Mouse (Mus musculus) liver, postnatal 0 days (tissue): Measurements from ENCODE around the gene Morn5. TPM values are rescaled to one million over a fixed set of nuclear protein-coding genes. Genes with fewer than 3 reads are reported as not detected.

Source experiments
- ATAC-seq: fragments of 200-750 bp; cut with Nextera tagmentation; 2 replicates; pipeline ENCODE4 v1.8.0; 2017; ENCODE audit warnings: mild to moderate bottlenecking, moderate library complexity
- DNase-seq: peaks from one replicate; pipeline ENCODE4 v3.0.0-alpha.2; 2016
- H3K27ac ChIP-seq: fragments of 300-500 bp; sonication (generic); 2 replicates; pipeline ENCODE4 v1.5.1; 2014; ENCODE audit warnings: antibody characterized with exemption, moderate library complexity, mild to moderate bottlenecking, low read depth
- H3K27me3 ChIP-seq: fragments of 300-500 bp; sonication (generic); 2 replicates; pipeline ENCODE4 v1.6.1; 2014; ENCODE audit warnings: low read length, control low read depth, mixed read lengths; ENCODE audit not compliant: insufficient read depth
- H3K36me3 ChIP-seq: fragments of 300-500 bp; sonication (generic); replicated peaks from 2 replicates; pipeline ENCODE4 v1.6.1; 2014; ENCODE audit warnings: mild to moderate bottlenecking, control low read depth, low read length, moderate library complexity, mixed read lengths; ENCODE audit not compliant: insufficient read depth
- H3K4me1 ChIP-seq: fragments of 300-500 bp; sonication (generic); 2 replicates; pipeline ENCODE4 v1.6.1; 2014; ENCODE audit warnings: antibody characterized with exemption, mild to moderate bottlenecking, control low read depth; ENCODE audit not compliant: insufficient read depth
- H3K4me2 ChIP-seq: fragments of 300-500 bp; sonication (generic); 2 replicates; pipeline ENCODE4 v1.6.1; 2014; ENCODE audit warnings: low read depth, mild to moderate bottlenecking, low read length, moderate library complexity, mixed read lengths
- H3K4me3 ChIP-seq: fragments of 300-500 bp; sonication (generic); 2 replicates; pipeline ENCODE4 v1.5.1; 2014; ENCODE audit warnings: low read depth, low read length
- H3K9ac ChIP-seq: fragments of 300-500 bp; sonication (generic); replicated peaks from 2 replicates; pipeline ENCODE4 v1.6.1; 2014; ENCODE audit warnings: mild to moderate bottlenecking, moderate library complexity
- H3K9me3 ChIP-seq: fragments of 300-500 bp; sonication (generic); 2 replicates; pipeline ENCODE4 v1.6.1; 2016; ENCODE audit warnings: mild to moderate bottlenecking, control low read depth, low read length, mixed read lengths
- CTCF ChIP-seq: sonication (generic); IDR thresholded peaks from 2 replicates; pipeline ENCODE4 v1.5.1; 2016; ENCODE audit warnings: antibody characterized with exemption, low read depth
- EP300 ChIP-seq: IDR thresholded peaks from 2 replicates; pipeline ENCODE4 v1.6.1; 2016; ENCODE audit warnings: antibody characterized with exemption, low read depth, mild to moderate bottlenecking
- WGBS: fragments of 180-500 bp; shearing (Covaris S2); extraction: QIAGEN DNeasy Blood & Tissue Kit; methylation state at CpG from one replicate; pipeline ENCODE4 v1.1.7; 2014; ENCODE audit not compliant: insufficient replicate concordance; 5-methylcytosine and 5-hydroxymethylcytosine counted together
- polyA plus RNA-seq: library from polyadenylated mRNA; unstranded; fragments of >200 nt; fragmentation: Nextera tagmentation; extraction: Ambion mirVana; gene quantifications from 2 replicates; pipeline ENCODE4 v1.2.1, GENCODE M21; 2015

The Morn5 gene
- polyA plus RNA-seq, 1 experiment from 2014 or later, result not detected

- Histone ChIP-seq H3K4me2 (no peak overlapping the region), H3K9me3 (no peaks in the 10 kb centered on the region), H3K4me1 (no peaks in the 10 kb centered on the region), H3K4me3 (no peak overlapping the region), H3K27ac (no peak overlapping the region), H3K36me3 (no peaks in the 10 kb centered on the region), H3K27me3 (no peaks in the 10 kb centered on the region), H3K9ac (no peak overlapping the region)
- no peak for DNase-seq
- TF ChIP-seq EP300, result no peak
- TF ChIP-seq CTCF, result no peak
- 64% methylated on average over 3 of the region's 3 CpGs for WGBS
- ATAC-seq, result no peak
These were observed 4.0 kb downstream of the Morn5 start for GRCm38 (mm10) chr2:36053249-36053648.

DNA sequence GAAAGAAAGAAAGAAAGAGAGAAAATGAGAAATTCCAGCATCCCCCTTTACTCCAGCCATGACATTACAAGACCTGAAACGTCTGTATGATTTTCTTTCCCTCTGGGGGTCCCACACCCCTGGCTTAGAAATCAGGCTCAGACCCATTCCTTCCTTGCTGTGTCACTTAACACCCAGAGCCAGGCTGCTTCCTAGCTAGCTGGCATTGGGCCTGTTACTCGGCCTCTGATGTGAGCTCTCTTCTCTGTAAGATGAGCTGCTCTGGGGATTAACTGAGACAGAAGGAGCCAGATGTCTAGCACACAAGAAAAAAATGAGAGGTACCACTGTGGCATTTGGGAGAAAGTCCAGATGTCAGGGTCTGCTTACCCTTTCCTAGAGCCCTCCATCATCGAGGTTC, 7.0 kb downstream of the Morn5 start:
- DNase-seq (no peak), ATAC-seq (no peak)
- no peaks in the 10 kb centered on the region for H3K27me3 ChIP-seq
- no peak overlapping the region for H3K4me2 ChIP-seq
- no peaks in the 10 kb centered on the region for H3K4me1 ChIP-seq
- WGBS, result 57% methylated on average over 3 of the region's 3 CpGs
- no peaks in the 10 kb centered on the region for H3K36me3 ChIP-seq
- H3K9me3 ChIP-seq, result no peaks in the 10 kb centered on the region
- H3K9ac ChIP-seq, result no peak overlapping the region
- H3K27ac ChIP-seq, result no peak overlapping the region
- TF ChIP-seq CTCF (no peak), EP300 (no peak)
- no peak overlapping the region for H3K4me3 ChIP-seq

DNA sequence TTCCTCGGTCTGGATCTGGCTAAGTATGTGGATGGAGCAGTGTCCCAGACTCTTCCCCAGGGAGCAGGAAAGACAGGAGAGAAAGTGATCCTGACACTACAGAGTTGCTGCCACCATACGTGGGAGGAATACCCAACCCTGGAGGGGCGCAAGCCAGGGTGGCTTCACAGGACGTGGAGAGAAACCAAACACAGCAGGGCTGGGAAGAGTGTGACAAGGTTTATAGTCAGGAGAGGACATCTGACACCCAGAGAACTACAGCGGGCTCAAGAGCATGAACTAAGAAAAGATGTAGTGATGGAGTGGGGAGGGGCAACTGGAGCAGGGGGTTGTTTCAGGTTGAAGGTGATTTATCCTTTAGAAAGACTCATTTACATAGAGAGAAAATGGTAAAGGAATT, 12.2 kb downstream of the Morn5 start:
- DNase-seq (no peak), ATAC-seq (no peak)
- no peaks in the 10 kb centered on the region for H3K9me3 ChIP-seq
- no peaks in the 10 kb centered on the region for H3K36me3 ChIP-seq
- H3K4me2 ChIP-seq, result no peak overlapping the region
- no peaks in the 10 kb centered on the region for H3K4me1 ChIP-seq
- H3K9ac ChIP-seq, result no peak overlapping the region
- 65% methylated on average over 5 of the region's 5 CpGs for WGBS
- H3K4me3 ChIP-seq, result no peak overlapping the region
- no peaks in the 10 kb centered on the region for H3K27me3 ChIP-seq
- TF ChIP-seq EP300 (no peak), CTCF (no peak)
- no peak overlapping the region for H3K27ac ChIP-seq

- ATAC-seq (no peak), DNase-seq (no peak)
- no peak overlapping the region for H3K4me3 ChIP-seq
- H3K27ac ChIP-seq, result no peak overlapping the region
- no peaks in the 10 kb centered on the region for H3K9me3 ChIP-seq
- TF ChIP-seq EP300, result no peak
- TF ChIP-seq CTCF, result no peak
- no peaks in the 10 kb centered on the region for H3K36me3 ChIP-seq
- no peak overlapping the region for H3K4me2 ChIP-seq
- WGBS, result 74% methylated on average over 9 of the region's 9 CpGs
- H3K9ac ChIP-seq, result no peak overlapping the region
- peaks cover 3% of the 10 kb centered on the region; the same call in 1 of the 2 replicates for H3K4me1 ChIP-seq
- no peaks in the 10 kb centered on the region for H3K27me3 ChIP-seq
These were observed 17.9 kb downstream of the Morn5 start for GRCm38 (mm10) chr2:36067132-36067531.

- WGBS, result 58% methylated on average over 8 of the region's 8 CpGs
- H3K4me2 ChIP-seq, result no peak overlapping the region
- ATAC-seq (peak; percentile 94), DNase-seq (peak; percentile 63)
- no peaks in the 10 kb centered on the region for H3K27me3 ChIP-seq
- TF ChIP-seq EP300 (0 out of 2 replicates have a peak, but pooled peaks have one; percentile 9), CTCF (peak; percentile 16; the same call in 1 of the 2 replicates)
- H3K9ac ChIP-seq, result no peak overlapping the region
- H3K36me3 ChIP-seq, result no peaks in the 10 kb centered on the region
- H3K9me3 ChIP-seq, result no peaks in the 10 kb centered on the region
- H3K4me1 ChIP-seq, result peaks cover 3% of the 10 kb centered on the region; the same call in 1 of the 2 replicates
- H3K4me3 ChIP-seq, result no peak overlapping the region
- peak overlapping the region; percentile 71 for H3K27ac ChIP-seq
These were observed 22.5 kb downstream of the Morn5 start for GRCm38 (mm10) chr2:36071660-36072305.

GRCm38 (mm10) chr2:36073781-36074180, 24.5 kb downstream of the Morn5 start:
- Histone ChIP-seq H3K4me1 (peaks cover 3% of the 10 kb centered on the region; the same call in 1 of the 2 replicates), H3K9ac (no peak overlapping the region), H3K36me3 (no peaks in the 10 kb centered on the region), H3K27ac (no peak overlapping the region), H3K4me3 (no peak overlapping the region), H3K9me3 (no peaks in the 10 kb centered on the region), H3K4me2 (no peak overlapping the region), H3K27me3 (no peaks in the 10 kb centered on the region)
- WGBS, result 44% methylated on average over 3 of the region's 3 CpGs
- TF ChIP-seq EP300 (no peak), CTCF (no peak)
- ATAC-seq (no peak), DNase-seq (no peak)
